Comparison of ENCODE assay signal across 22 mouse cellular contexts in genomic region chr4:34214346-34214745, GRCm38 (mm10).
A peak's percentile ranks its signal among the peaks of the same experiment; 100 is the strongest.
DNase-seq lines count a peak whose midpoint lies in the region; TF ChIP-seq lines count a peak whose summit lies in the region.
"Had no signal": no experiment of that assay in that cellular context is flagged by ENCODE, and none has a peak within 500 bp of the region (broad histone marks: within the 10 kb centered on the region; RNA-seq: fewer than 3 reads in every experiment).

No protein-coding gene starts in this region.

- DNase-seq in layer of hippocampus, adult 2 months (ENCODE audit: low spot score in 2 of 2), result no peak
- no peak for DNase-seq in layer of hippocampus, adult 8-10 months (ENCODE audit: low spot score in 2 of 2)
- DNase-seq in right cerebral cortex, adult 18-20 months, result peak; percentile 6
- no peak for DNase-seq in right cerebral cortex, postnatal 10 days (ENCODE audit: low spot score in 2 of 2)
- DNase-seq in NIH3T3 (ENCODE audit: low read depth), result peak; percentile 3
- DNase-seq in thymus, postnatal 4 days, result no peak
- DNase-seq in retina, embryonic 14.5 days (ENCODE audit: low spot score), result no peak
- DNase-seq: adrenal gland, postnatal 25 days; cerebellum, adult 2 months; cerebellum, postnatal 14 days; gastrocnemius, postnatal 14 days; heart, postnatal 36 days; kidney, adult 9 months; kidney, postnatal 10 days; liver, embryonic 13.5 days; lung, adult 18-20 months; lung, postnatal 36 days had no signal

- H3K27ac ChIP-seq in layer of hippocampus, adult 2 months, result no peak overlapping the region
- H3K27ac ChIP-seq: forebrain, embryonic 13.5 days; heart, embryonic 10.5 days; hindbrain, embryonic 12.5 days; limb, embryonic 10.5 days; limb, embryonic 15.5 days; liver, embryonic 13.5 days had no signal

- H3K4me3 ChIP-seq in layer of hippocampus, adult 2 months, result peak overlapping the region; percentile 27; the same call in 1 of the 2 replicates
- H3K4me3 ChIP-seq: forebrain, embryonic 13.5 days; heart, embryonic 10.5 days; hindbrain, embryonic 12.5 days; limb, embryonic 10.5 days; limb, embryonic 15.5 days; liver, embryonic 13.5 days had no signal

- TF ChIP-seq CTCF in layer of hippocampus, adult 2 months (conservative IDR thresholded peaks at IDR 0.05), result no peak

Comparison
In these comparisons a context has a peak if more than half of its experiments do, and no peak if none do; other contexts are left out.
1. DNase-seq: peak in right cerebral cortex, adult 18-20 months (single experiment) and NIH3T3 (single experiment); none in layer of hippocampus, adult 2 months (0 of 2), layer of hippocampus, adult 8-10 months (0 of 2), right cerebral cortex, postnatal 10 days (0 of 2), thymus, postnatal 4 days (single experiment) and retina, embryonic 14.5 days (single experiment).